Mouse (Mus musculus) lung, adult 2 months (tissue): ENCODE data around the gene Vamp2.

Experiments used
- CTCF ChIP-seq: fragments of 200-500 bp; IDR thresholded peaks from 2 replicates; pipeline ENCODE4 v1.5.1; 2011; ENCODE audit warnings: mild to moderate bottlenecking, low read length, control low read depth; ENCODE audit not compliant: insufficient read depth
- POLR2A ChIP-seq: fragments of 200-500 bp; IDR thresholded peaks from 2 replicates; pipeline ENCODE4 v1.6.1; 2011; ENCODE audit warnings: low read depth, mild to moderate bottlenecking, control low read depth, low read length, borderline replicate concordance; ENCODE audit errors: extremely low read depth

GRCm38 (mm10) chr11:69085608-69086007, 2.7 kb upstream of the Vamp2 start:
- TF ChIP-seq CTCF: no peak
- TF ChIP-seq POLR2A: no peak
